Mouse (Mus musculus): ENCODE measurements around the gene Ppil2.

Ppil2 gene

GRCm38 (mm10) chr16:17110771-17111743 lies at the start of gene Ppil2:
Gene Ppil2, minus strand, starts transcription at chr16:17111257.
- in situ Hi-C loops (cut with MboI; ENCODE audit: unreplicated experiment in 2 of 2) = no loop called here

GRCm38 (mm10) chr16:17154346-17154745 lies 43.3 kb upstream of the Ppil2 start:
- in situ Hi-C loops (cut with MboI; ENCODE audit: unreplicated experiment in 2 of 2) = no loop called here

GRCm38 (mm10) chr16:17151874-17152273 lies 40.8 kb upstream of the Ppil2 start:
- in situ Hi-C loops (cut with MboI; ENCODE audit: unreplicated experiment in 2 of 2) = no loop called here

GRCm38 (mm10) chr16:17150520-17151258 lies 39.6 kb upstream of the Ppil2 start:
- in situ Hi-C loops (cut with MboI; ENCODE audit: unreplicated experiment in 2 of 2) = no loop called here

- in situ Hi-C loops (cut with MboI; ENCODE audit: unreplicated experiment in 2 of 2) = no loop called here
Measured at GRCm38 (mm10) chr16:17148084-17148483, 37.0 kb upstream of the Ppil2 start.

GRCm38 (mm10) chr16:17147391-17147929 lies 36.4 kb upstream of the Ppil2 start:
- in situ Hi-C loops (cut with MboI; ENCODE audit: unreplicated experiment in 2 of 2) = no loop called here

GRCm38 (mm10) chr16:17146772-17147235 lies 35.7 kb upstream of the Ppil2 start, which contains the start of gene Ccdc116:
Gene Ccdc116, minus strand, starts transcription at chr16:17147229.
- in situ Hi-C loops (cut with MboI; ENCODE audit: unreplicated experiment in 2 of 2) = no loop called here

- in situ Hi-C loops (cut with MboI; ENCODE audit: unreplicated experiment in 2 of 2) = no loop called here
Measured at GRCm38 (mm10) chr16:17144339-17144738, 33.3 kb upstream of the Ppil2 start, which contains the start of gene Ydjc. Gene Ydjc, plus strand, starts transcription at chr16:17144621.

- in situ Hi-C loops (cut with MboI; ENCODE audit: unreplicated experiment in 2 of 2) = no loop called here
Measured at GRCm38 (mm10) chr16:17137355-17137754, 26.3 kb upstream of the Ppil2 start.

- in situ Hi-C loops (cut with MboI; ENCODE audit: unreplicated experiment in 2 of 2) = loop anchor here (5.0 kb wide), 2 partner anchors 69 to 149 kb away; partner anchors contain the start of gene Ube2l3 (in 2 of the 2)
Measured at GRCm38 (mm10) chr16:17132906-17133200, 21.8 kb upstream of the Ppil2 start.

GRCm38 (mm10) chr16:17132089-17132905 lies 21.2 kb upstream of the Ppil2 start, which contains the start of gene Sdf2l1:
Gene Sdf2l1, minus strand, starts transcription at chr16:17132383.
- in situ Hi-C loops (cut with MboI; ENCODE audit: unreplicated experiment in 2 of 2) = loop anchor here (5.0 kb wide), 2 partner anchors 70 to 150 kb away; partner anchors contain the start of gene Ube2l3 (in 2 of the 2)

- in situ Hi-C loops (cut with MboI; ENCODE audit: unreplicated experiment in 2 of 2) = loop anchor here (5.0 kb wide), 2 partner anchors 71 to 151 kb away; partner anchors contain the start of gene Ube2l3 (in 2 of the 2)
Measured at GRCm38 (mm10) chr16:17131191-17132088, 20.4 kb upstream of the Ppil2 start.

GRCm38 (mm10) chr16:17127292-17127691 lies 16.2 kb upstream of the Ppil2 start:
- in situ Hi-C loops (cut with MboI; ENCODE audit: unreplicated experiment in 2 of 2) = no loop called here

- in situ Hi-C loops (cut with MboI; ENCODE audit: unreplicated experiment in 2 of 2) = no loop called here
Measured at GRCm38 (mm10) chr16:17124871-17125520, 13.9 kb upstream of the Ppil2 start, which contains the start of gene 2610318N02Rik. Gene 2610318N02Rik, minus strand, starts transcription at chr16:17125167.

GRCm38 (mm10) chr16:17124119-17124870 lies 13.2 kb upstream of the Ppil2 start:
- in situ Hi-C loops (cut with MboI; ENCODE audit: unreplicated experiment in 2 of 2) = no loop called here

- in situ Hi-C loops (cut with MboI; ENCODE audit: unreplicated experiment in 2 of 2) = no loop called here
Measured at GRCm38 (mm10) chr16:17121569-17121968, 10.5 kb upstream of the Ppil2 start.

- in situ Hi-C loops (cut with MboI; ENCODE audit: unreplicated experiment in 2 of 2) = no loop called here
Measured at GRCm38 (mm10) chr16:17117309-17117799, 6.3 kb upstream of the Ppil2 start.

Measured in v-Abl transformed pro-B cells (cell line).